Mouse (Mus musculus) midbrain, postnatal 0 days (tissue): ENCODE results near the gene Gm5868. TPM values are rescaled to one million over a fixed set of nuclear protein-coding genes. Genes with fewer than 3 reads are reported as not detected.
A peak's percentile ranks its signal among the peaks of the same experiment; 100 is the strongest.
"Not testable (repeated sequence)": the region's sequence is repeated elsewhere in the genome, so short reads cannot be mapped to it uniquely, and the experiment has no call there.

Source experiments
- ATAC-seq: fragments of 200-750 bp; cut with Nextera tagmentation; 2 replicates; pipeline ENCODE4 v1.8.0; 2017; ENCODE audit warnings: moderate number of reproducible peaks, mild to moderate bottlenecking, moderate TSS enrichment, moderate library complexity; ENCODE audit not compliant: low FRiP score
- DNase-seq: peaks from one replicate; pipeline ENCODE4 v3.0.0-alpha.2; 2015; ENCODE audit warnings: low spot score
- H3K27ac ChIP-seq: fragments of 300-500 bp; sonication (generic); 2 replicates; pipeline ENCODE4 v1.5.1; 2014; ENCODE audit warnings: low read depth, mild to moderate bottlenecking, low read length, mixed read lengths
- H3K27me3 ChIP-seq: fragments of 300-500 bp; sonication (generic); 2 replicates; pipeline ENCODE4 v1.6.1; 2014; ENCODE audit warnings: low read length, control low read depth, mixed read lengths; ENCODE audit not compliant: insufficient read depth
- H3K36me3 ChIP-seq: fragments of 300-500 bp; sonication (generic); 2 replicates; pipeline ENCODE4 v1.6.1; 2014; ENCODE audit warnings: low read length, control low read depth, mixed read lengths; ENCODE audit not compliant: insufficient read depth
- H3K4me1 ChIP-seq: fragments of 300-500 bp; sonication (generic); 2 replicates; pipeline ENCODE4 v1.6.1; 2014; ENCODE audit warnings: mild to moderate bottlenecking, control low read depth, antibody characterized with exemption, low read length, mixed read lengths; ENCODE audit not compliant: insufficient read depth
- H3K4me2 ChIP-seq: fragments of 300-500 bp; sonication (generic); 2 replicates; pipeline ENCODE4 v1.6.1; 2014; ENCODE audit warnings: low read depth, mild to moderate bottlenecking, low read length, mixed read lengths; ENCODE audit not compliant: poor library complexity, severe bottlenecking
- H3K4me3 ChIP-seq: fragments of 300-500 bp; sonication (generic); 2 replicates; pipeline ENCODE4 v1.5.1; 2014; ENCODE audit warnings: low read depth, mild to moderate bottlenecking, low read length, moderate library complexity
- H3K9ac ChIP-seq: fragments of 300-500 bp; sonication (generic); replicated peaks from 2 replicates; pipeline ENCODE4 v1.6.1; 2014; ENCODE audit warnings: mild to moderate bottlenecking, low read length, moderate library complexity, mixed read lengths; ENCODE audit not compliant: poor library complexity, severe bottlenecking
- H3K9me3 ChIP-seq: fragments of 300-500 bp; sonication (generic); 2 replicates; pipeline ENCODE4 v1.6.1; 2016; ENCODE audit warnings: low read length, control low read depth
- CTCF ChIP-seq: IDR thresholded peaks from 2 replicates; pipeline ENCODE4 v1.5.1; 2016; ENCODE audit warnings: antibody characterized with exemption, mild to moderate bottlenecking
- WGBS: fragments of 180-500 bp; shearing (Covaris S2); extraction: QIAGEN DNeasy Blood & Tissue Kit; methylation state at CpG from one replicate; pipeline ENCODE4 v1.1.7; 2014; 5-methylcytosine and 5-hydroxymethylcytosine counted together
- polyA plus RNA-seq: library from polyadenylated mRNA; unstranded; fragments of >200 nt; fragmentation: Nextera tagmentation; extraction: Ambion mirVana; gene quantifications from 2 replicates; pipeline ENCODE4 v1.2.1, GENCODE M21; 2015
- total RNA-seq: library from RNA; depleted of rRNA; stranded (reverse); fragments of >200 nt; gene quantifications from 2 replicates; pipeline ENCODE4 v1.2.3, GENCODE M21; 2014

Gm5868 gene
- total and polyA plus RNA-seq, 2 experiments from 2014 or later: 2.9 to 4.8 TPM

DNA sequence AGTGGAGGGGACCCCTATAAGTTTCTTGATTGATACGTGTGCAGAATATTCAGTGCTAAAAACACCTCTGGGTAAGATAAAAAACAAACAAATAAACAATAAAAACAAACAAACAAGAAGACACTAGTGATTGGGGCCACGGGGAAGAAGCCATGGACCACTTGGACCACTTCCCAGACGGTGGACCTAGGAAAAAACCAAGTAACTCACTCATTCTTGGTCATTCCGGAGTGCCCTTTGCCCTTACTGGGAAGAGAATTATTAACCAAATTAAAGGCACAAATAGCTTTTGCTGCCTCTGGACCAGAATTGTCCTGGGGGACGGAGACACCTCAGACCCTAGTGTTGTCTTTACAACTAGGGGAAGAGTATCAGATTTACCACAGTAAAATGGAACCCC lies 21.7 kb downstream of the Gm5868 start:
- 89% methylated on average over 5 of the region's 5 CpGs for WGBS
- no peaks in the 10 kb centered on the region for H3K36me3 ChIP-seq

DNA sequence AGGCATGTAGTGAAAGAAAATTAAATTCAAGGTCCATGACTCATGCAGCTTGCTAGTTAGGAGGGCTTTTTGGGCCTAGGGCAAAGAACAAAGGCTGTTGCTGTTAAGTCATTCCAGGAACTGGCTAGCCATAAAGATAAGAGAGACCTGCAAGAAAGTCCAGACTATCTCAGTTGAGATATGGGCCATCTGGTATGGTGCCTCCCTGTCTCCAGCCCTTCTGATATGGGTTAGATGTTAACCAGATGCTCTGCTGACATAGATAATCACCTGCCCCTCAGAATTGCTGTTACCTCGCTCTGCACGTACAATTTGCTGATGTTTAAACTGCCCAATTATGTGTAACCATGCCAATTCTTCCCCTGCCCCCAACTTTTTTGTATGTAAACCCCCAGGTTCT lies 24.2 kb downstream of the Gm5868 start:
- not testable (repeated sequence) for H3K36me3 ChIP-seq, H3K4me1 ChIP-seq, H3K9ac ChIP-seq, H3K27ac ChIP-seq, H3K4me2 ChIP-seq, H3K9me3 ChIP-seq, ATAC-seq, DNase-seq, H3K27me3 ChIP-seq, H3K4me3 ChIP-seq
- WGBS: 95% methylated on average over 2 of the region's 2 CpGs

More for the DNA sequence above, 21.7 kb downstream of the Gm5868 start:
- H3K27me3 ChIP-seq: no peaks in the 10 kb centered on the region
- ATAC-seq (no peak), DNase-seq (no peak)
- H3K4me3 ChIP-seq: no peak overlapping the region
- peaks cover 8% of the 10 kb centered on the region; the same call in 1 of the 2 replicates for H3K9me3 ChIP-seq
- no peak overlapping the region for H3K4me2 ChIP-seq
- no peak for TF ChIP-seq CTCF
- H3K4me1 ChIP-seq: no peaks in the 10 kb centered on the region
- no peak overlapping the region for H3K9ac ChIP-seq
- H3K27ac ChIP-seq: no peak overlapping the region

DNA sequence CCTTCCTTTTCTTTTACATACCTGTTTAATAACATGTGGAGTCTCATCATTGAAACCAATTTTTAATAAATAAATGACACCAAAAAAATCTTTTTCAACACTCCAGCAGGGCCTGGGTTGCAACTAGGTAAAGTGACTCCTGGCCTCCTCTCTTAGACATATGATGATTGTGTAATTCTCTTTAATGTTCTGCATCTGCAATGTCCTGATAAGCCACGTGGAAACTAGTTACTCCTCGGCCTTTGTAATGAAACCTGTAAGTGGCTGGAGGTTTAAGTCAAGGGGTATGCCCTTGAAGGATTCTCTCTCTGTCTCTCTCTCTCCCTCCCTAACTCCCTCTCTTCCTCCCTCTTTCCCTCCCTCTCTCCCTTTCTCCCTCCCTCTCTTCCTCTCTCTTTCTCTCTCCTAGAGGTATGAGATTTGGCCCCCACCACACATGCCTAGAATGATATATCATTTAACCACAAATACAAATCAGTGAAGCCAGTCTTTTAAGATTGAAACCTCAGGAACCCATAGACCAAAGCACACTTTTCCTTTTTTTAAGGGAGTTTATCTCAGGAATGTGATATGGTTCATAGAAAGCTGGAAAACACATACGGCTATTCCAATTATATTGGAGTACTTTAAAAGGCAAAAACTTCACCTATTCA lies 26.2 kb downstream of the Gm5868 start:
- H3K4me2 ChIP-seq: no peak overlapping the region
- no peaks in the 10 kb centered on the region for H3K4me1 ChIP-seq
- ATAC-seq (no peak), DNase-seq (no peak)
- no peaks in the 10 kb centered on the region; the same call in 1 of the 2 replicates for H3K36me3 ChIP-seq
- 81% methylated on average over 3 of the region's 3 CpGs for WGBS
- no peaks in the 10 kb centered on the region for H3K27me3 ChIP-seq
- H3K9me3 ChIP-seq: no peaks in the 10 kb centered on the region
- no peak for TF ChIP-seq CTCF
- H3K27ac ChIP-seq: no peak overlapping the region
- H3K4me3 ChIP-seq: no peak overlapping the region
- H3K9ac ChIP-seq: no peak overlapping the region

DNA sequence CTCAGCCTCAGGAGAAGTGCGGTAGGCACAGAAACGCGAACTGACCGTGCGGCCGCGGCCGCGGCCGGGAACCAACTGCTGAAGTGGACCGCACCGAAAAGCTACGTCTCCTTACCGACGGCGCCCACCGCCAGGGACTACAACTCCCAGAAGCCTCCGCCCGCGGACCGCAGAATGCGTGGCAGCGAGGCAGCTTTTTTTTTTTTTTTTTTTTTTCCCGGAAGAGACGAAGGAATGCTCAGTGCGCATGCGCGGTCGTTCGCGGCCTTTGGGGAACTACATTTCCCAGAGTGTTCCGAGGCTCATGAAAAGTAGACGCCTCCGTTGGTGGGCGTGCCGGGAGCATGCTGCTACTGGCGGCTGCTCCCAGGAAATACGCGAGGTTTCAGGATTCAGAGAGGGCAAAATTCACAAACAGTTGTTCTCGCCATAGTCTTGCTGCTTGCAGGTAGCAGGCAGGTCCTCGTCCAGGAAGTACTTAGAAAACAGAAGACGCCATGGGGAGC lies 27.8 kb downstream of the Gm5868 start, which contains the start of gene Nfxl1:
Nfxl1 (minus strand) TSS at position 141 of the 506 bp plus-strand sequence.
- Histone ChIP-seq H3K9ac (peak within 1 kb of the TSS; percentile 84), H3K36me3 (peaks cover 4% of the 10 kb centered on the region; the same call in 1 of the 2 replicates), H3K4me3 (peak within 1 kb of the TSS; percentile 95), H3K27me3 (no peaks in the 10 kb centered on the region), H3K4me2 (peak within 1 kb of the TSS; percentile 93), H3K9me3 (no peaks in the 10 kb centered on the region), H3K27ac (peak within 1 kb of the TSS; percentile 67), H3K4me1 (no peaks in the 10 kb centered on the region)
- TF ChIP-seq CTCF: peak; percentile 31; the same call in 1 of the 2 replicates
- WGBS: 0% methylated on average over 42 of the region's 42 CpGs
- peak; percentile 96 for ATAC-seq
- DNase-seq: peak; percentile 99

DNA sequence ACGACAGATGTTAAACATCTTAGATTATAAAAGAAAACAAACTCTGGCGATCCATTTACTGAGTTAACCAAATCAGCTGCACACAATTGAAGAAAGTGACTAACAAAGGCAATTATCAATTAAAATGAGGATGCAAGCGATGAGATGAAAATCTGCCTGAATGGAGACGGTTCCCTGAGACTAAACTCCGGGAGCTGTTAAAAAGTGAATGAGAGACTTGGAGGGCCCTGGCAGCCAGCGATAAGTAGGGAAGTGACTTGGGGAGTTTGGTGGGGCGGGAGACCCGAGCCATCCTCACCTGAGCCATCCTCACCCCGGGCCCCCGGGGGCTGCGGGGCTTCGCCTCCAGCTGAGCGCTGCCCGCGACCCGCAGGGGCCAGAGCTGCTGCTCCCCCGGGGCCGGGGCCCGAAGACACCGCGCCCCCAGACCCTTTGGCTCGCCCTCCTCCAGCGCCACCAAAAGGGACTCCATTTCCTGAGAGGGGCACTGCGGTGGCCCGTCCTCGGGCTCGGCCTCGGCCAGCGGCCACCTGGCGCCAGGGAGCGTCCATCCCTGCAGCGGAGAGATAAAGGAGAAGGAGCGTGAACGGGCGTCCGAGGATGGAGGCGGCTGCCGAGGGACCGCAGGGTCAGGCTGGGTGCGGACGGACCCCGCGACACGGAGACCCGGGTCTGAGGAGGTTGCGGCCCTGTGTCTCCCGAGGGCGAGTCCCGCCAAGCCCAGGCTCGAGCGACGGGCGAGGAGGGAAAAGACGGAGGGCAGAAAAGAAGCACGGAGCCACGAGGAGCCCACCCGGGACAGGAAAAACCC lies 28.4 kb downstream of the Gm5868 start:
- H3K4me3 ChIP-seq: peak overlapping the region; percentile 95
- peak overlapping the region; percentile 84 for H3K9ac ChIP-seq
- no peaks in the 10 kb centered on the region for H3K9me3 ChIP-seq
- H3K4me1 ChIP-seq: no peaks in the 10 kb centered on the region
- under 1% methylated on average over 56 of the region's 57 CpGs for WGBS
- H3K27me3 ChIP-seq: no peaks in the 10 kb centered on the region
- peak; percentile 74 for ATAC-seq
- DNase-seq: peak; percentile 4
- H3K36me3 ChIP-seq: peaks cover 6% of the 10 kb centered on the region; the same call in 1 of the 2 replicates
- peak overlapping the region; percentile 93 for H3K4me2 ChIP-seq
- peak overlapping the region; percentile 67 for H3K27ac ChIP-seq
- TF ChIP-seq CTCF: no peak; the same call in 1 of the 2 replicates

DNA sequence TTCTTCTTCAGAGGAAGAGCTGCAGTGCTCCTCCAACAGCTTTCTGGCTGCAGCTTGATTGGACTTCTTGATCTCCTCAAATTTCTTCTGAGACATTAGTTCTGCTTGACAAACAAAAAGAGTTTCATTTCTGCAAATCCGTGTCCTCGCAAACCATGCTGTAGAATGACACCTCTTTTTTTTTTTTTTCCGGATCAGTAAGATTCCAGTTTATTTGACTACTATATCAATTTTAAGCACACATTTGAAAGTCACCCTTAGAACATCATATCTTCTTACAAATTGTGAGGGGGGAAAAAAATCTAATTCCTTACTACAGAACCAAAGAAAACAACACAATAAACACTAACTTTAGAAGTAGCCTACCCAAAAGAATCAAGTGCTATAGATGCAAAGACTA lies 31.1 kb downstream of the Gm5868 start:
- H3K27me3 ChIP-seq: no peaks in the 10 kb centered on the region
- no peak overlapping the region for H3K4me3 ChIP-seq
- peaks cover 6% of the 10 kb centered on the region; the same call in 1 of the 2 replicates for H3K36me3 ChIP-seq
- no peaks in the 10 kb centered on the region for H3K9me3 ChIP-seq
- 67% methylated on average over 3 of the region's 3 CpGs for WGBS
- ATAC-seq (no peak), DNase-seq (no peak)
- H3K4me1 ChIP-seq: no peaks in the 10 kb centered on the region
- H3K4me2 ChIP-seq: no peak overlapping the region
- no peak overlapping the region for H3K27ac ChIP-seq
- no peak overlapping the region for H3K9ac ChIP-seq
- TF ChIP-seq CTCF: no peak
